Mouse (Mus musculus) embryonic facial prominence, embryonic 12.5 days (tissue): ENCODE measurements at regions not wholly inside any gene's neighbourhood (a gene's known extent, or its start where the extent isn't known, plus 50 kb on each side); places are given as distances from the start of the nearest gene placed in this dataset.
A peak's percentile ranks its signal among the peaks of the same experiment; 100 is the strongest.

Experiments used
- ATAC-seq: fragments of 200-750 bp; cut with Nextera tagmentation; 2 replicates; pipeline ENCODE4 v1.8.0; 2017; ENCODE audit not compliant: insufficient number of reproducible peaks, insufficient read depth, low FRiP score, low TSS enrichment
- H3K27ac ChIP-seq: fragments of 300-500 bp; sonication (generic); 2 replicates; pipeline ENCODE4 v1.5.1; 2016; ENCODE audit warnings: mild to moderate bottlenecking
- H3K27me3 ChIP-seq: fragments of 300-500 bp; sonication (generic); 2 replicates; pipeline ENCODE4 v1.6.1; 2016; ENCODE audit warnings: mild to moderate bottlenecking, moderate library complexity
- H3K36me3 ChIP-seq: fragments of 300-500 bp; sonication (generic); 2 replicates; pipeline ENCODE4 v1.6.1; 2016; ENCODE audit warnings: mild to moderate bottlenecking
- H3K4me1 ChIP-seq: fragments of 300-500 bp; sonication (generic); 2 replicates; pipeline ENCODE4 v1.6.1; 2016
- H3K4me2 ChIP-seq: fragments of 300-500 bp; sonication (generic); replicated peaks from 2 replicates; pipeline ENCODE4 v1.6.1; 2016; ENCODE audit warnings: mild to moderate bottlenecking, moderate library complexity
- H3K4me3 ChIP-seq: fragments of 300-500 bp; sonication (generic); 2 replicates; pipeline ENCODE4 v1.5.1; 2016; ENCODE audit warnings: mild to moderate bottlenecking
- H3K9ac ChIP-seq: fragments of 300-500 bp; sonication (generic); 2 replicates; pipeline ENCODE4 v1.6.1; 2016; ENCODE audit warnings: mild to moderate bottlenecking, moderate library complexity
- H3K9me3 ChIP-seq: fragments of 300-500 bp; sonication (generic); 2 replicates; pipeline ENCODE4 v1.6.1; 2016; ENCODE audit warnings: mild to moderate bottlenecking, moderate library complexity
- WGBS: fragments of 180-500 bp; shearing (Covaris S2); methylation state at CpG from one replicate; pipeline ENCODE4 v1.1.7; 2016; 5-methylcytosine and 5-hydroxymethylcytosine counted together

- Histone ChIP-seq H3K4me2 (no peak overlapping the region), H3K9me3 (no peaks in the 10 kb centered on the region), H3K36me3 (no peaks in the 10 kb centered on the region), H3K4me1 (peaks cover 4% of the 10 kb centered on the region; the same call in 1 of the 2 replicates), H3K27me3 (no peaks in the 10 kb centered on the region), H3K4me3 (no peak overlapping the region), H3K9ac (no peak overlapping the region), H3K27ac (no peak overlapping the region)
- no peak for ATAC-seq
- WGBS: 57% methylated on average over 3 of the region's 3 CpGs
These were observed 553.7 kb upstream of the Map3k7 start for GRCm38 (mm10) chr4:31410157-31410556.

- H3K4me1 ChIP-seq: no peaks in the 10 kb centered on the region
- 82% methylated on average over 9 of the region's 9 CpGs for WGBS
- H3K4me2 ChIP-seq: no peak overlapping the region
- H3K27ac ChIP-seq: no peak overlapping the region
- H3K4me3 ChIP-seq: no peak overlapping the region
- no peaks in the 10 kb centered on the region for H3K27me3 ChIP-seq
- H3K9ac ChIP-seq: no peak overlapping the region
- H3K36me3 ChIP-seq: no peaks in the 10 kb centered on the region
- H3K9me3 ChIP-seq: no peaks in the 10 kb centered on the region
- ATAC-seq: no peak
These were observed 551.9 kb upstream of the Map3k7 start for GRCm38 (mm10) chr4:31411770-31412525.

GRCm38 (mm10) chr4:31417161-31417560 is 546.7 kb upstream of the Map3k7 start:
- H3K4me1 ChIP-seq: no peaks in the 10 kb centered on the region
- H3K27me3 ChIP-seq: no peaks in the 10 kb centered on the region
- no peaks in the 10 kb centered on the region for H3K9me3 ChIP-seq
- H3K4me2 ChIP-seq: no peak overlapping the region
- H3K4me3 ChIP-seq: no peak overlapping the region
- WGBS: 80% methylated on average over 4 of the region's 4 CpGs
- H3K27ac ChIP-seq: no peak overlapping the region
- no peaks in the 10 kb centered on the region for H3K36me3 ChIP-seq
- no peak overlapping the region for H3K9ac ChIP-seq
- ATAC-seq: no peak

DNA sequence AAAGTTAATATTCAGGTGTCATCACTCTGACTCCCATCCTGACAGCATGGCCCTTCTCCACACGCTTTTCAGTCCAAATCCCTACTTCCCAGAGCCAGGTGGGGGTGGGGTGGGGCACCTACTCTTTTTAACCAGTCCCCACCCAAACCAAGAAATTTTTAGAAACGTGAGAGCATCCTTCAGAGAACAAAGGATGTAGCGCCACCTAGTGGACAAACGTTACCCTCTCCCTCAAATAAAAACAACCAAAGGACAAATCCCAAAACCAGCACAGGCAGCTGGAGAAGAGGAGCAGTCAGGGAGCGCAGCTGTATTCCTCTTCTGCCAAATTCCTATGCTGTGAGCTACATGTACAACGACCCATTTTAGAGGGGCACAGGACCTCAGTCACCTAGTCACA is 544.7 kb upstream of the Map3k7 start:
- 10% methylated on average over 6 of the region's 6 CpGs for WGBS
- Histone ChIP-seq H3K4me1 (no peaks in the 10 kb centered on the region), H3K27me3 (no peaks in the 10 kb centered on the region), H3K4me2 (no peak overlapping the region), H3K9me3 (no peaks in the 10 kb centered on the region), H3K9ac (no peak overlapping the region), H3K36me3 (no peaks in the 10 kb centered on the region), H3K4me3 (no peak overlapping the region), H3K27ac (peak overlapping the region; percentile 23; the same call in 1 of the 2 replicates)
- no peak for ATAC-seq

GRCm38 (mm10) chr4:31420167-31420566 is 543.7 kb upstream of the Map3k7 start:
- no peak overlapping the region for H3K4me3 ChIP-seq
- no peaks in the 10 kb centered on the region for H3K36me3 ChIP-seq
- no peak overlapping the region for H3K4me2 ChIP-seq
- no peak for ATAC-seq
- H3K27ac ChIP-seq: no peak overlapping the region
- H3K27me3 ChIP-seq: no peaks in the 10 kb centered on the region
- H3K4me1 ChIP-seq: no peaks in the 10 kb centered on the region
- no peaks in the 10 kb centered on the region for H3K9me3 ChIP-seq
- H3K9ac ChIP-seq: no peak overlapping the region
- 81% methylated on average over 9 of the region's 9 CpGs for WGBS

- H3K4me3 ChIP-seq: no peak overlapping the region
- H3K4me1 ChIP-seq: no peaks in the 10 kb centered on the region
- no peak for ATAC-seq
- no peak overlapping the region for H3K27ac ChIP-seq
- WGBS: 57% methylated on average over 5 of the region's 5 CpGs
- no peak overlapping the region for H3K9ac ChIP-seq
- H3K9me3 ChIP-seq: no peaks in the 10 kb centered on the region
- H3K27me3 ChIP-seq: no peaks in the 10 kb centered on the region
- no peaks in the 10 kb centered on the region for H3K36me3 ChIP-seq
- H3K4me2 ChIP-seq: no peak overlapping the region
These were observed 542.5 kb upstream of the Map3k7 start for GRCm38 (mm10) chr4:31421386-31421785.

GRCm38 (mm10) chr4:31425135-31425534 is 538.8 kb upstream of the Map3k7 start:
- H3K4me1 ChIP-seq: no peaks in the 10 kb centered on the region
- no peak overlapping the region for H3K4me3 ChIP-seq
- H3K27ac ChIP-seq: no peak overlapping the region
- no peak overlapping the region for H3K4me2 ChIP-seq
- H3K36me3 ChIP-seq: no peaks in the 10 kb centered on the region
- no peaks in the 10 kb centered on the region for H3K9me3 ChIP-seq
- no peak overlapping the region for H3K9ac ChIP-seq
- H3K27me3 ChIP-seq: no peaks in the 10 kb centered on the region
- ATAC-seq: no peak
- 73% methylated on average over 7 of the region's 7 CpGs for WGBS

- WGBS: 86% methylated on average over 4 of the region's 4 CpGs
- no peak for ATAC-seq
- H3K4me3 ChIP-seq: no peak overlapping the region
- no peaks in the 10 kb centered on the region for H3K9me3 ChIP-seq
- H3K4me1 ChIP-seq: no peaks in the 10 kb centered on the region
- H3K27me3 ChIP-seq: no peaks in the 10 kb centered on the region
- H3K27ac ChIP-seq: no peak overlapping the region
- no peak overlapping the region for H3K9ac ChIP-seq
- no peaks in the 10 kb centered on the region for H3K36me3 ChIP-seq
- no peak overlapping the region for H3K4me2 ChIP-seq
These were observed 538.2 kb upstream of the Map3k7 start for GRCm38 (mm10) chr4:31425716-31426115.

DNA sequence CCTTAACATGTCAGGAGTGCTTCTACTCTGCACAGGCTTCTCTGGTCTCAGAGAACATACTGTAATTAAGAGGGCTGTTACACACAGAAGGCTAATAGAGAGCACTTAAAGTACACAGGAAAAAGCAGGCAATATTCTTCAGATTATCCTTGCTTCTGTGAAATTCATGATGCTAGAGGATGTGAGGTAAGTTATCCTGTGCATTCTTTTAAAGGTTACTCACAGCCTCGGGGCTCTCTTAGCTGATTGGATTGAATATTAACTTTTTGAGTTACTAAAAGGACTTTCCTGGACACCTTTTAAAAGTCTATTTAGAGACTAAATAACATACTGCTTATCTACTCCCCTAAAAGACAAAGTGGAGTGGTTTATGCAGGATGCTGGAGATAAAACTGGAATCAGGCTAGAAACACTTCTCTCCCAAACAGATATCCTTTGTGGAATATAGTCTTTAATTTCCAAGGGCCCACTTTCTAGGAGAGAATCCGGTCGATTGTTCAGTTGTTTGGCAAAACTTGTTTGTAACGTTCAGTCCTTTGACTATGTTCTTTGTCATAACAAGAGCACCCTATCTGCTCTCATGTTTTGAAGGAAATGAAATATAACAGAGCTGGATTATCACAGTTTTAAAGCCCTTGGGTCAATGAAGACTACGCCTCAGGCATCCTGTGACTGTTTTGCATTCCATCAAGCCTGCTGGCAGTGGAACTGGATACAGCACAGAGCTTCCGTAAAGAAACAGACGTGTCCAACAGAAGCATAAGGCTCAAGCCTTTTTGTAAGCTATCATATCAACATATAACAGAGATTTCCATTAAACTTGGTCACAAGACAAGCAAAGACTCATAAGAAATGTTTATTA is 537.5 kb upstream of the Map3k7 start:
- WGBS: 60% methylated on average over 7 of the region's 7 CpGs
- Histone ChIP-seq H3K4me2 (no peak overlapping the region), H3K9ac (no peak overlapping the region), H3K4me1 (no peaks in the 10 kb centered on the region), H3K4me3 (no peak overlapping the region), H3K27me3 (no peaks in the 10 kb centered on the region), H3K27ac (no peak overlapping the region), H3K9me3 (no peaks in the 10 kb centered on the region), H3K36me3 (no peaks in the 10 kb centered on the region)
- ATAC-seq: no peak

DNA sequence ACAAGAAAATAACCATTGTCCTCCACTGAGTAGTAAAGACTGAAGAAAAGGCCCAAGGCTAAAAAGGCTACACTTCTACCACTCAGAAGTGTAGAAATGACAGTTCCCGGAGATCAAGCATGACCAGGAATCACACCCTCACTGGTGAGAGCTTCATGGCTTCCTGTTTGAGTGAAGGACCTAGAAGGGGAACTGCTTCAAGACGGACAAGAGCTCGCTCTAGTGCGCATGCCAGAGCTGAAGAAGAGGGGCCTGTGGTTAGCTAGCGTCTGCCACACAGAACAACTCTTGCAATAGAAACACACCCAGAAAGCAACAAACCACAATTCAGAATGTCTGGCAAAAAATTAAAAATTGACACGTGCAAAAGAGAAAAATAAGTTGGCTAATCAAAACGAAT is 530.0 kb upstream of the Map3k7 start:
- no peaks in the 10 kb centered on the region for H3K9me3 ChIP-seq
- no peak overlapping the region for H3K4me2 ChIP-seq
- H3K27me3 ChIP-seq: no peaks in the 10 kb centered on the region
- no peak overlapping the region for H3K9ac ChIP-seq
- H3K4me1 ChIP-seq: no peaks in the 10 kb centered on the region
- 90% methylated on average over 7 of the region's 7 CpGs for WGBS
- no peak overlapping the region for H3K27ac ChIP-seq
- no peak for ATAC-seq
- H3K4me3 ChIP-seq: no peak overlapping the region
- H3K36me3 ChIP-seq: no peaks in the 10 kb centered on the region

DNA sequence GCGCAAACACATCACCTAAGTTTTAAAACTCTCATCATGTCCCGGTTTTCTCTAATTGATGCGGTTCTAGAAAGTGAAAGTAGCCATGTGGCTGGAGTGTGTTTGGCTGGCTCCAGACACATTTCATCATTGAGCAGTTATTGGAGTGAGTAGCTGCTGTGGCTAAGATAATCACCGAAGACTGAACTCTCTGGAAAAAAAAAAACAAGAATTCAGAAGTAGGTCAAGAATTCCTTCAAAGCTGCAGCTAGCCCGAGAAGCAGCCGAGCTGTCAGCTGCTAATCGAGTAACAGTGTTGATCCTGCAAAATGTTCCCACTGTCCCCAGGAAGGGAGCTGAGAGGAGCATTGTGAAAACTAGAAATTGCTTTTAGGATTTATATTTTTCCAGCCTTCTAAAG is 509.0 kb upstream of the Map3k7 start:
- H3K9me3 ChIP-seq: no peaks in the 10 kb centered on the region
- no peak overlapping the region for H3K27ac ChIP-seq
- no peaks in the 10 kb centered on the region for H3K36me3 ChIP-seq
- WGBS: 55% methylated on average over 7 of the region's 7 CpGs
- no peaks in the 10 kb centered on the region for H3K4me1 ChIP-seq
- no peak for ATAC-seq
- no peak overlapping the region for H3K9ac ChIP-seq
- no peak overlapping the region for H3K4me2 ChIP-seq
- H3K27me3 ChIP-seq: no peaks in the 10 kb centered on the region
- no peak overlapping the region for H3K4me3 ChIP-seq

GRCm38 (mm10) chr4:31455466-31455865 is 508.4 kb upstream of the Map3k7 start:
- ATAC-seq: no peak
- Histone ChIP-seq H3K4me1 (no peaks in the 10 kb centered on the region), H3K27me3 (no peaks in the 10 kb centered on the region), H3K4me3 (no peak overlapping the region), H3K27ac (no peak overlapping the region), H3K36me3 (no peaks in the 10 kb centered on the region), H3K9ac (no peak overlapping the region), H3K9me3 (no peaks in the 10 kb centered on the region), H3K4me2 (no peak overlapping the region)
- WGBS: 55% methylated on average over 4 of the region's 4 CpGs
